Mouse (Mus musculus): ENCODE measurements around the gene Lpcat2.

DNA sequence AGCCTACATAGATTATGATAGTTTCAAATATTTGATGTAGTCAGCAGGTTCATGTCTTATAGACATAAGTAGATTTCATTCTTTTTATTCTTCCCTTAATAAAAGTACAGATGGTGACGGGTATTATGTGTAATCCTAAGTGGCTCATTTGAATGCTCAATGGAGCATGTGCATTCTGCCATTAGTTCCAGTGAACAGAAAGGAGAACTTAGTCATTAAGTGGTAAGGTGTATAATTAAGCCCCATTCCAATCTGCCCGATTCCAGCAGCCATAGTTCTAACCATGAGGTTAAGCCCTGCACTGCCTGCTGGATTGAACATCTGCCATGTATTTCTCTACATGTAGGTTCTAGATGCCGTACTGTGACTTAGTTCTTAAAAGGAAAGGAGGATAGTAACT is 66.6 kb downstream of the Lpcat2 start:
- no peak for TF ChIP-seq CTCF (IDR thresholded peaks at IDR 0.05; ENCODE audit: low read depth)
- no peak for TF ChIP-seq EP300 (IDR thresholded peaks at IDR 0.05; ENCODE audit: low read depth)

All from heart, postnatal 0 days (tissue).